Mouse (Mus musculus) liver, postnatal 0 days (tissue): ENCODE measurements around the gene Rab35.

Source experiments
- CTCF ChIP-seq: sonication (generic); IDR thresholded peaks from 2 replicates; pipeline ENCODE4 v1.5.1; 2016; ENCODE audit warnings: antibody characterized with exemption, low read depth
- EP300 ChIP-seq: IDR thresholded peaks from 2 replicates; pipeline ENCODE4 v1.6.1; 2016; ENCODE audit warnings: antibody characterized with exemption, low read depth, mild to moderate bottlenecking

- TF ChIP-seq CTCF, result no peak
- TF ChIP-seq EP300, result no peak
Measured at GRCm38 (mm10) chr5:115586780-115587179, 44.9 kb upstream of the Rab35 start.
